In genomic region chr4:88309676-88310075, GRCm38 (mm10) we compare ENCODE assay signal across 7 mouse cellular contexts.
DNase-seq lines count a peak whose midpoint lies in the region; ATAC-seq and TF ChIP-seq lines count a peak whose summit lies in the region.

No protein-coding gene starts in this region.

- no peak overlapping the region for H3K9ac ChIP-seq in embryonic facial prominence, embryonic 11.5 days (replicated peaks; ENCODE audit: low read length)
- H3K9ac ChIP-seq in lung, embryonic 14.5 days, result no peak overlapping the region

- no peak overlapping the region for H3K27ac ChIP-seq in kidney, adult 2 months (ENCODE audit: insufficient read depth, low read depth, low read length)
- no peak overlapping the region for H3K27ac ChIP-seq in embryonic facial prominence, embryonic 11.5 days (replicated peaks; ENCODE audit: low read depth, low read length)
- H3K27ac ChIP-seq in lung, embryonic 14.5 days (ENCODE audit: low read depth), result no peak overlapping the region

- no peaks in the 10 kb centered on the region for H3K27me3 ChIP-seq in kidney, adult 2 months (replicated peaks; ENCODE audit: control insufficient read depth, insufficient read depth, low read length)
- H3K27me3 ChIP-seq in Patski, result no peaks in the 10 kb centered on the region
- H3K27me3 ChIP-seq in embryonic facial prominence, embryonic 11.5 days (ENCODE audit: control insufficient read depth, insufficient read depth, low read length), result no peaks in the 10 kb centered on the region
- H3K27me3 ChIP-seq in lung, embryonic 14.5 days (ENCODE audit: insufficient read depth, low read length), result no peaks in the 10 kb centered on the region

- peak; percentile 68 for ATAC-seq in CD4-positive, CD25-positive, alpha-beta regulatory T cell, adult 4 months
- ATAC-seq in Patski, result no peak
- ATAC-seq in embryonic facial prominence, embryonic 11.5 days (replicated peaks; ENCODE audit: insufficient number of reproducible peaks, low FRiP score, low TSS enrichment, low read depth), result no peak
- ATAC-seq in lung, embryonic 14.5 days (ENCODE audit: insufficient read depth), result no peak

- in situ Hi-C loops in Patski (cut with MboI; ENCODE audit: low pct_unique_long_range_greater_than_20kb), result no loop called here

- no peak overlapping the region for H3K4me3 ChIP-seq in kidney, adult 2 months (ENCODE audit: insufficient read depth, low read depth, low read length)
- no peak overlapping the region for H3K4me3 ChIP-seq in embryonic facial prominence, embryonic 11.5 days (ENCODE audit: low read depth, low read length)
- no peak overlapping the region for H3K4me3 ChIP-seq in lung, embryonic 14.5 days (ENCODE audit: low read depth, low read length)

- no peak overlapping the region for H3K4me2 ChIP-seq in embryonic facial prominence, embryonic 11.5 days (ENCODE audit: low read depth, low read length)
- H3K4me2 ChIP-seq in lung, embryonic 14.5 days, result no peak overlapping the region

- H3K9me3 ChIP-seq in embryonic facial prominence, embryonic 11.5 days (replicated peaks; ENCODE audit: control insufficient read depth, low read length), result no peaks in the 10 kb centered on the region
- no peaks in the 10 kb centered on the region for H3K9me3 ChIP-seq in lung, embryonic 14.5 days (ENCODE audit: low read depth, low read length)

- TF ChIP-seq CTCF in kidney, adult 2 months (conservative IDR thresholded peaks at IDR 0.05; ENCODE audit: insufficient read depth, insufficient read length, low read depth, low read length), result peak; percentile 64
- TF ChIP-seq CTCF in Patski (IDR thresholded peaks at IDR 0.05), result peak; percentile 66
- TF ChIP-seq CTCF in lung, embryonic 14.5 days (IDR thresholded peaks at IDR 0.05; ENCODE audit: low read depth), result peak; percentile 71

- DNase-seq in kidney, adult 2 months, result peak; percentile 20
- DNase-seq in kidney, adult 18-20 months, result no peak
- DNase-seq in Patski (ENCODE audit: low read depth, low spot score), result no peak
- peak; percentile 61 for DNase-seq in embryonic facial prominence, embryonic 11.5 days (ENCODE audit: low spot score)
- peak; percentile 66 for DNase-seq in lung, embryonic 14.5 days
- DNase-seq in frontal cortex, postnatal 25 days (ENCODE audit: low spot score in 2 of 2), result no peak

- WGBS in kidney, adult 2 months, result 48% methylated on average over 2 of the region's 2 CpGs
- WGBS in embryonic facial prominence, embryonic 11.5 days, result 44% methylated on average over 2 of the region's 2 CpGs
- 47% methylated on average over 2 of the region's 2 CpGs for WGBS in lung, embryonic 14.5 days

- H3K36me3 ChIP-seq in kidney, adult 2 months (ENCODE audit: control insufficient read depth, insufficient read depth, low read length), result no peaks in the 10 kb centered on the region
- no peaks in the 10 kb centered on the region for H3K36me3 ChIP-seq in embryonic facial prominence, embryonic 11.5 days (replicated peaks; ENCODE audit: control insufficient read depth, insufficient read depth, low read depth, low read length)
- no peaks in the 10 kb centered on the region for H3K36me3 ChIP-seq in lung, embryonic 14.5 days (ENCODE audit: insufficient read depth)

- POLR2A ChIA-PET in Patski (lab: Charles Lee), result no interaction called here

- TF ChIP-seq POLR2A in kidney, adult 2 months (IDR thresholded peaks at IDR 0.05; ENCODE audit: low read depth, low read length), result no peak

- H3K4me1 ChIP-seq in kidney, adult 2 months (ENCODE audit: control insufficient read depth, insufficient read depth, low read length), result no peaks in the 10 kb centered on the region
- H3K4me1 ChIP-seq in embryonic facial prominence, embryonic 11.5 days (ENCODE audit: control insufficient read depth, insufficient read depth, low read length), result no peaks in the 10 kb centered on the region
- no peaks in the 10 kb centered on the region for H3K4me1 ChIP-seq in lung, embryonic 14.5 days (ENCODE audit: insufficient read depth)

- CTCF ChIA-PET in Patski (lab: Charles Lee), result interaction anchor here (1.0 kb wide), 1 partner anchor 27 kb away, joined by 5 read pairs; no protein-coding TSS in a partner anchor

Comparison
In these comparisons a context has a peak if more than half of its experiments do, and no peak if none do; other contexts are left out.
1. DNase-seq: peak in kidney, adult 2 months (single experiment), embryonic facial prominence, embryonic 11.5 days (single experiment) and lung, embryonic 14.5 days (single experiment); none in kidney, adult 18-20 months (single experiment), Patski (single experiment) and frontal cortex, postnatal 25 days (0 of 2).
2. Peak in every context shown above with its lines, with median percentiles within 50 percentile points of each other: CTCF ChIP-seq.